Mouse (Mus musculus): ENCODE measurements around the gene Mink1.

The Mink1 gene

GRCm38 (mm10) chr11:70652884-70653344, 90.2 kb downstream of the Mink1 start:
- DNase-seq (ENCODE audit: low read depth, low spot score) = no peak

- peak; percentile 87 for DNase-seq (ENCODE audit: low read depth, low spot score)
Measured at GRCm38 (mm10) chr11:70653345-70654197, 90.9 kb downstream of the Mink1 start.

- peak; percentile 94 for DNase-seq (ENCODE audit: low read depth, low spot score)
Measured at GRCm38 (mm10) chr11:70654198-70654922, 91.7 kb downstream of the Mink1 start, which contains the start of gene Pfn1. Gene Pfn1 (minus strand): TSS chr11:70654644.

GRCm38 (mm10) chr11:70654923-70655570, 92.4 kb downstream of the Mink1 start:
- peak; percentile 93 for DNase-seq (ENCODE audit: low read depth, low spot score)

GRCm38 (mm10) chr11:70655571-70656455, 93.1 kb downstream of the Mink1 start:
- DNase-seq (ENCODE audit: low read depth, low spot score) = no peak

- no peak for DNase-seq (ENCODE audit: low read depth, low spot score)
Measured at GRCm38 (mm10) chr11:70656456-70656927, 93.8 kb downstream of the Mink1 start.

GRCm38 (mm10) chr11:70656964-70657363, 94.3 kb downstream of the Mink1 start, which contains the start of gene Eno3:
Gene Eno3 (plus strand): TSS chr11:70657202.
- no peak for DNase-seq (ENCODE audit: low read depth, low spot score)

- DNase-seq (ENCODE audit: low read depth, low spot score) = no peak
Measured at GRCm38 (mm10) chr11:70657573-70657972, 94.9 kb downstream of the Mink1 start.

- no peak for DNase-seq (ENCODE audit: low read depth, low spot score)
Measured at GRCm38 (mm10) chr11:70657991-70658390, 95.3 kb downstream of the Mink1 start.

GRCm38 (mm10) chr11:70658521-70658920, 95.8 kb downstream of the Mink1 start:
- DNase-seq (ENCODE audit: low read depth, low spot score) = no peak

- DNase-seq (ENCODE audit: low read depth, low spot score) = no peak
Measured at GRCm38 (mm10) chr11:70658942-70659341, 96.3 kb downstream of the Mink1 start.

GRCm38 (mm10) chr11:70660571-70660970, 97.9 kb downstream of the Mink1 start:
- no peak for DNase-seq (ENCODE audit: low read depth, low spot score)

- no peak for DNase-seq (ENCODE audit: low read depth, low spot score)
Measured at GRCm38 (mm10) chr11:70663101-70663500, 100.4 kb downstream of the Mink1 start.

GRCm38 (mm10) chr11:70663957-70664356, 101.3 kb downstream of the Mink1 start:
- no peak for DNase-seq (ENCODE audit: low read depth, low spot score)
